Comparison of ENCODE assay signal across 8 mouse cellular contexts in the genomic region with DNA sequence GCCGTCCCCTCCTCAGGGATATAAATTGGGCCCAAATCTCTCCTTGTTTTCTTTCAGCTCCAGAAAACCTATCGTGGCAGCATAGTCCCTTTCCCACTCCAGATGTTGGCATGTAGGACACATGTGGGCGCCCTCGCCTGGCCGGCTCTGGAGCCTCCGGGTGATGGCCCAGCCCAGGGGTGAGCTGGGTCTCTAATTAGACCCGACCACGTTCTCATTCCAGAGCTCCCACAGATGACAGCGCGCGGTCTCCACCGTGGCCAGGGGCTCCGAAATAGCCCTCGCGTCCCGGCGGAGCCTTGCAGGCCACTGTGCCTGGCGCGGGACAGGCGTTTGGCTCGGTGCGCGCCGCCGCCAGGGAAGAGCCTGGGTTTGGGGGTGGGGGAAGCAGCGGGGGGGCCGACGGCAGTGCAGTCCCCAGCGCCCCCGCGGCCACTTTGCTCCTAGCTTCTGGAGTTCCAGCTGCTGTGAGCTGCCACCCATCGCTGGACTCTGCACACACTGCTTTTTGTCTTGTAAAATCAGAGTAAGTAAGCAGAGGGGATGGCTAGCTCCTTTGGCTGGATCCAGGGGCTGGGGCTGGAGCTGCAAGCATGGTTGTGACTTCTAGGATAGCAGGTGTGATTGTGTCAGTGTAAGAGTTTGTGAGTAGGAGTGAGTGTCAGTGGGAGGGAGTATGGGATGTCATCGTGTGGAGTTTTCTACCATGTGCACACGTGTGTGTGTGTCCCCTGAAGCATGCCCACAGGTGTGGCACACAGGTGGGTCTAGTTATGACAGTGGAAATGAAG. TPM values are rescaled to one million over a fixed set of nuclear protein-coding genes. Genes with fewer than 3 reads are reported as not detected.
DNase-seq lines count a peak whose midpoint lies in the region; ATAC-seq lines count a peak whose summit lies in the region.

No protein-coding gene starts in this region.

- WGBS in embryonic facial prominence, embryonic 10.5 days: 4% methylated on average over 34 of the region's 34 CpGs
- 3% methylated on average over 34 of the region's 34 CpGs for WGBS in limb, embryonic 12.5 days
- 4% methylated on average over 34 of the region's 34 CpGs for WGBS in neural tube, embryonic 12.5 days

- H3K9me3 ChIP-seq in embryonic facial prominence, embryonic 10.5 days: no peaks in the 10 kb centered on the region
- no peaks in the 10 kb centered on the region for H3K9me3 ChIP-seq in limb, embryonic 12.5 days
- H3K9me3 ChIP-seq in neural tube, embryonic 12.5 days: no peaks in the 10 kb centered on the region

- H3K4me1 ChIP-seq in embryonic facial prominence, embryonic 10.5 days: peaks cover 21% of the 10 kb centered on the region
- peaks cover 11% of the 10 kb centered on the region for H3K4me1 ChIP-seq in limb, embryonic 12.5 days (replicated peaks)
- peaks cover 5% of the 10 kb centered on the region for H3K4me1 ChIP-seq in neural tube, embryonic 12.5 days

- peak overlapping the region; percentile 66 for H3K27ac ChIP-seq in embryonic facial prominence, embryonic 10.5 days (replicated peaks)
- H3K27ac ChIP-seq in limb, embryonic 12.5 days: no peak overlapping the region
- no peak overlapping the region for H3K27ac ChIP-seq in neural tube, embryonic 12.5 days

- intact Hi-C loops in left cerebral cortex, postnatal 4 days (cut with DNase I): no loop called here

- H3K4me3 ChIP-seq in embryonic facial prominence, embryonic 10.5 days: peak overlapping the region; percentile 60
- peak overlapping the region; percentile 43 for H3K4me3 ChIP-seq in limb, embryonic 12.5 days (replicated peaks)
- peak overlapping the region; percentile 39 for H3K4me3 ChIP-seq in neural tube, embryonic 12.5 days

- peak overlapping the region; percentile 92 for H3K4me2 ChIP-seq in limb, embryonic 12.5 days
- peak overlapping the region; percentile 77 for H3K4me2 ChIP-seq in neural tube, embryonic 12.5 days (replicated peaks)

- no peaks in the 10 kb centered on the region for H3K36me3 ChIP-seq in embryonic facial prominence, embryonic 10.5 days (replicated peaks)
- no peaks in the 10 kb centered on the region for H3K36me3 ChIP-seq in limb, embryonic 12.5 days
- no peaks in the 10 kb centered on the region for H3K36me3 ChIP-seq in neural tube, embryonic 12.5 days

- peak; percentile 39; the same call in 1 of the 2 replicates for ATAC-seq in limb, embryonic 12.5 days (ENCODE audit: insufficient number of reproducible peaks, insufficient read depth, low FRiP score, low TSS enrichment, low read depth)
- ATAC-seq in neural tube, embryonic 12.5 days (ENCODE audit: low FRiP score, low read depth): 0 out of 2 replicates have a peak, but pooled peaks have one; percentile 41

- peak overlapping the region; percentile 54 for H3K9ac ChIP-seq in limb, embryonic 12.5 days (replicated peaks)
- peak overlapping the region; percentile 52; the same call in 1 of the 2 replicates for H3K9ac ChIP-seq in neural tube, embryonic 12.5 days

- H3K27me3 ChIP-seq in embryonic facial prominence, embryonic 10.5 days (replicated peaks; ENCODE audit: low read depth, poor library complexity, severe bottlenecking): peaks cover 36% of the 10 kb centered on the region
- peaks cover 36% of the 10 kb centered on the region for H3K27me3 ChIP-seq in limb, embryonic 12.5 days
- no peaks in the 10 kb centered on the region; the same call in 1 of the 2 replicates for H3K27me3 ChIP-seq in neural tube, embryonic 12.5 days (replicated peaks)

- peak; percentile 13 to 16 for DNase-seq in left cerebral cortex, adult 18-20 months (ENCODE audit: low spot score in 2 of 2)
- DNase-seq in left cerebral cortex, postnatal 4 days: no peak
- peak; percentile 52 for DNase-seq in embryonic facial prominence, embryonic 10.5 days (ENCODE audit: low spot score)
- DNase-seq in heart, postnatal 4 days: peak; percentile 37
- DNase-seq in urinary bladder, postnatal 36 days (ENCODE audit: low spot score in 2 of 2): no peak
- no peak for DNase-seq in frontal cortex, postnatal 10 days (ENCODE audit: low spot score in 2 of 2)

RNA-seq across cellular contexts. Expression of gene Insc, which starts 2.2 kb away (rescaled TPM):
- 1 to 10 TPM; 2.6 to 2.9 TPM for total RNA-seq in left cerebral cortex, adult 18-20 months (2021)
- 1 to 10 TPM in 1 of 2 experiments, under 1 TPM in 1; 0.85 to 1.3 TPM for total RNA-seq in left cerebral cortex, postnatal 4 days (2021)
- polyA plus RNA-seq in embryonic facial prominence, embryonic 10.5 days (2016; fragmentation: Nextera tagmentation; extraction: Ambion mirVana): 5.5 and 6.4 TPM in 2 replicates
- 1 to 10 TPM; 1.9 to 2.7 TPM for total RNA-seq in heart, postnatal 4 days (2021)
- 0.93 and 1.1 TPM in 2 replicates for polyA plus RNA-seq in limb, embryonic 12.5 days (2016; fragmentation: Nextera tagmentation; extraction: Ambion mirVana)
- polyA plus RNA-seq in neural tube, embryonic 12.5 days (2016; fragmentation: Nextera tagmentation; extraction: Ambion mirVana): 12.3 and 13.7 TPM in 2 replicates

RNA-seq across cellular contexts. Expression of gene Calcb, which starts 27.2 kb away (rescaled TPM):
- under 1 TPM in 1 of 2 experiments, not detected in 1; 0.56 TPM for total RNA-seq in left cerebral cortex, adult 18-20 months (2021)
- total RNA-seq in left cerebral cortex, postnatal 4 days (2021): under 1 TPM in 1 of 2 experiments, not detected in 1; 0.89 TPM
- not detected in 2 replicates for polyA plus RNA-seq in embryonic facial prominence, embryonic 10.5 days (2016; fragmentation: Nextera tagmentation; extraction: Ambion mirVana)
- total RNA-seq in heart, postnatal 4 days (2021): 1 to 10 TPM; 1.3 to 1.8 TPM
- not detected in 2 replicates for polyA plus RNA-seq in limb, embryonic 12.5 days (2016; fragmentation: Nextera tagmentation; extraction: Ambion mirVana)
- 1.8 and 1.9 TPM in 2 replicates for polyA plus RNA-seq in neural tube, embryonic 12.5 days (2016; fragmentation: Nextera tagmentation; extraction: Ambion mirVana)

Comparison
In these comparisons a context has a peak if more than half of its experiments do, and no peak if none do; other contexts are left out.
1. DNase-seq: peak in left cerebral cortex, adult 18-20 months (2 of 2), embryonic facial prominence, embryonic 10.5 days (single experiment) and heart, postnatal 4 days (single experiment); none in left cerebral cortex, postnatal 4 days (single experiment), urinary bladder, postnatal 36 days (0 of 2) and frontal cortex, postnatal 10 days (0 of 2).
2. Peak in every context shown above with its lines, with median percentiles within 50 percentile points of each other: H3K4me3 ChIP-seq.